Mouse (Mus musculus): ENCODE data around the gene Slc34a3.

The Slc34a3 gene

DNA sequence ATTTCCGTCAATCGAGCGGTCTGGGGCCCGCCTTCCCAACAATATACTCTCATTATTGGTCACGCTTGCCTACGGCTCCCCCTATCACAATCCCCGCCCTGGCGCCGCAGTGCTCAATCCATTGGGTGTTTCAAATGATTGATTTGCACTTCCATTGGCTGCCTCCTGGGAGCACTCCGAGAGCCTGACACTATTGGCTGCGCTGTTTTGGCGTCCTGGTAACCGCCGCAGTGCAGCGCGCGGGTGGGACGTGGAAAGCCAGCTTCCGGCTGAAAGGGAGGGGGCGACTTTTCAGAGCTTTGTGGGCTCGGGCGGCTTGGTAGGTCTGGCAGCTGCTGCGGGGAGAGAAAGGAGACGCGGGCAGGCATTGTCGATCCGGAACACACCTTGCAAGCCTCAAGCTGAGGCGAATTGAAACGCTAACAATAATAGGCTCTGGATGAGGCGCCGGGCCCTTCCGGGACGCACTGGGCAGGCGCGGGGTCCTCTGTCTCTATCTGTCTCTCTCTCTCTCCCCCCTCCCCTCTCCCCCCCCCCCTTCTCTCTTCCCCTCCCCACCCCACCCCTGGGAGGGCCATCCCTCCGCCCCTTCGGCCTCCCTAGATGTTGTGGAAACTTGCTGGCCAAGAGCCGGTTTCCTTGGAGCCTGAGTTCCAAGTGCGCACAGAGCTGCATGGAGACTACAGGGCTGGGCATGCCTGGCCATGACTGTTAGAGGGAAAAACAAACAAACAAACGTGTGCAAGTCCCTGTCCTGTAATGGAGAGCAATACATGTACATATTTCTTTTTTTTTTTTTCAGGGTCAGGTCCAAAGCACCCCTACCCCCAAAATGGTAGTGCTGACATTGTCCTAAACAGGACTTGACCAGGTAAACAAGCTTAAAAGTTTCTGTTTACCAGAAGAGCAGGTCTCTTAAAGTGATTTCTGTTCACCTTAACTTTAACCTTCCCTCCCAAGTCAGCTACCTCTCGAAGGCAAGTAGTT lies 9.1 kb downstream of the Slc34a3 start:
- peak; percentile 100 for DNase-seq (ENCODE audit: low spot score)

DNA sequence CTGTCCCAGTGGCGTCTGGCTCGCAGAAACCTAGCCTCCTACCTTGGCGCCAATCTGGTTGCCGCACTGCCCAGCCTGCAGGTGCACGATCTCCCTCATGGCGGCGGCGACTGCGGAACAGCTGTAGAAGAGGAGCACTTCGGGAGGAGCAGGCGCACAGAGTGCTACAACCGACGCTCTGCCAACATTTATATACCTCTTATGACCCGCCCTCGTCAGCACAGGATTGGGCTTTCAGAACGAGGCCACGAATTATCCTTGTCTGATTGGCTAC lies 9.7 kb downstream of the Slc34a3 start, which contains the start of gene Tubb4b:
Gene Tubb4b, minus strand, starts transcription at position 211 of the 274 bp plus-strand sequence.
- DNase-seq (ENCODE audit: low spot score): no peak

DNA sequence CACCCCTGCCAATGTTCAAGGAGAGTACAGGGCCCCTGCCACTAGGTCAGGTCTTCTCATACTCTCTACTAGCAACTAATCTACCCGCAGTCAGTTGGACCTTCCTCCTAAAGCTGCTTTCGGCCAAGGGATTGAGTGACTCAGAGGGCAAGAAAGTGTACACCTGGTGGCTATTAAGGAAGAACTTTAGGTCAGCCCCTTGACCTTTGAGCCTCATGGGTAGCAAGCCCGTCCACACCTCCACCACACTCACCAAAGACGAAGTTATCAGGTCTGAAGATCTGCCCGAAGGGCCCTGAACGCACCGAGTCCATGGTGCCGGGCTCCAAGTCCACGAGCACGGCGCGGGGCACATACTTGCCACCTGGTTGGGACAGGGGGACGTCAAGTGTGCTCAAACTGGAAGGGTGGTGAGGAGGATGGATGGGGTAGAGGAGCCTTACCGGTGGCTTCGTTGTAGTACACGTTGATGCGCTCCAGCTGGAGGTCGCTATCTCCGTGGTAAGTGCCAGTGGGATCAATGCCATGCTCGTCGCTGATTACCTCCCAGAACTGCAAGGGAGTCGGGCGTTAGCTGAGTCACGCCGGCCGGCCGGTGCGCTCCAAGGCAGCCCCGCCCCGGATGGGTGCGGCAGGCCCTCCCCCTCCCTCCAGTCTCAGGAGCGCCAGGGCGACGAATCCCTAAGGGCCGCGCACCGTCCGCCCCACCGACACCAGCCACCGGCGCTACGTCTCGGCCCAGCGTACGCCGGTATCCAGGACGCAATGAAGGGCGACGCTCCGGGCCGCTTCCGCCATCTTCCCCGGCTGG lies 10.3 kb downstream of the Slc34a3 start:
- DNase-seq (ENCODE audit: low spot score): peak; percentile 63

DNA sequence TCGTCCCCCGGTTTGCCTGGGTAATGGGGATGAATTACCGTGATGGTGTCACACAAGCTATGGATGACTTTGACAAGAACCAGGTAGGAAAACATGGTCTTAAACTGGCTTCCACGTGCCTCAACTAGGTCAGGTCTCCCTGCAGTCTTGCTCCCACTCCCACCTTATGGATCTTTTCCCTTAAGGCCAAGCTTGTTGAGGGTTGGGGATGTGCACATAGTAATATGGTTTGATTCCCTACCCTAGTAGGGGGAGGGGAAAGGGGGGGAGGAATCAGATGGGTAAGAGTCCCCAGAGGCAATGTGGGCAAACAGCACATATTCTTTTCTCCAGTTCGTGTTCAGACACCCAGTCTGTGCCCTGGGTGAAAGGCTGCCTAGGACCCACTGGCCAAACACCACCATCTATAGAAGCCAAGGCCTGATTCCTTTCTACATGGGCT lies 12.8 kb downstream of the Slc34a3 start:
- no peak for DNase-seq (ENCODE audit: low spot score)

DNA sequence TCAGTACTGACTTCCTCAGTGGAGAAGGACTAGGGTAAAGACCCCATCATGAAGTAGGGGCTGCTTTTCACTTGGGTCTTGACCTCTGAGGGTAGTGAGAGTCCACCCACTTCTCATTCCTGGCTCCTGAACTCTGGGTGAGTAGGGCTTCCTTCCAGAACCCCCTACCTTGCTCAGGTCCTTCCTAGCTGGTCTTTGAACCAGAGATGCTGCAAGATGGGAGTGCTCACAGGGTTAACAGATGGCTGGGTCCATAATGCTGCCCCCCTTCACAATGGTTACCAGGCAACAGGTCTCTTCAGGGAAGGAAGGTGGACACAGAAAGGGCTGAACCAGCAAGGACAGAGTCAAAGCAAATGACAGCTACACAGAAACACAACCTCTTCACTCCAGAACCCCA lies 15.7 kb downstream of the Slc34a3 start, which contains the start of gene Fam166a:
Gene Fam166a, plus strand, starts transcription at position 301 of the 400 bp plus-strand sequence.
- no peak for DNase-seq (ENCODE audit: low spot score)

DNA sequence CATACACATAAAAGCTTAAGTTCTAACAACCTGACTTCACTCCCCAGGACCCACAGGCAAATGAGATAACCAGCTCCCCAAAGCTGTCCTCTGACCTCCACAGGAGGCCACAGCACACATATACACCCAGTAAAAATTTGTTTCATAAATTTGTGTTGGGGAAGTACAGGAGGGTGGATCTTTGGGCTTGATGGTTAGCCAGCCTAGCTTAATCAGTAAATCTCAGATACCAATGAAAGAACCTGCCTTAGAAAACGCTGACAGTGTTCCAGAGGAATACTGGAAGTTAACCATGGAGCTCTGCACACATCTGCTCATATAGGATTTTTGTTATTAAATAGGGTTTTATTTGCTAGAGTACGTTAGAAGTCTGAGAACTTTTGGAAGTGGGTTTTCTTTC lies 16.5 kb downstream of the Slc34a3 start:
- DNase-seq (ENCODE audit: low spot score): no peak

DNA sequence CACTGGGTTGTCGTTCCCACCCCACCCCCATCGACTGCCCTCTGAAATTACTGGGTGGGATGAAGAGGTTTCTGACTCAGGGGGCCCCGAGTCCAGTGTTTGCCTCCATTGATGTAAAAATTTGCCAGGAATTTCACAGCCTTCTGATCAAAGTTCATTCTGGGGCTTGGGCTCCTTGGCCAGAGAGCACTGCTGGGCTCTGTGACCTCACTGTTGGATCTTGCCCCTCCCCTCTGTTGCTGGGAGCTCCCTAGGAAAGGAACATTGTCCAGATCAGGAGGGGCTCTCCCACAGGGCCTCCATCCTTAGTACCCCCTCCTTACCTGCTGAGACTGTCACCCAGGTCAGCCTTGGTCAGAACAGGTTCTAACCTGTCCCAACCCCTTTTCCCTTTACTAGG lies 19.7 kb downstream of the Slc34a3 start, which contains the start of gene Stpg3:
Gene Stpg3, minus strand, starts transcription at position 194 of the 400 bp plus-strand sequence.
- DNase-seq (ENCODE audit: low spot score): no peak

DNA sequence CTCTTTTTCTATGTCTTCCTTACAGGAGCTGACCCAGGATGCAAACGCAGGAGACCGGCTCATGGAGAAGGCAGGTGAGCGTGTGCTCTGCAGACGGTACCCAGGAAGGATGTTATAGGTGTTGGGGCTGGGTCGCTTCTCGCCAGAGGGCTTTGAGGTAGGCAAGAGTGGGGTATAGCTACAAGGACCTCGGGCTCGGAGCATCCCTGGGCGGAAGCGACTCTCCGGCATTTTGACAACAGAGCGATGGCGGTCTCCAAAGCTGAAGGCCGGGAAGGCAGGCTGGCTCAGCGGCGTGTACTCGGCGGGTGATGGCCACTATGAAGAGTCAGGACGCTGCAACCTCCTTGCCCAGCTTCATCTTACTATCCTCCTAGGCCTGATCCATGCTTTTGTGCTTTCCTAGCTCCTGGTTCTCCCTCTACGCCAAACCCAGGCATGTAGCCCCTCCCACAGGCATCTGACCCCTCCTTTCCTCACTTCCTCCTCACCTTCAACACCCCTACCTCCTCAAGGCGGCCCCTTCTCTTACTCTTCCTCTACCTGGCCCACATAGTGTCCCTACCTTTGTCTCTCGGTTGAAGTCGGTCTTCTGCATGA lies 20.8 kb downstream of the Slc34a3 start:
- DNase-seq (ENCODE audit: low spot score): no peak

DNA sequence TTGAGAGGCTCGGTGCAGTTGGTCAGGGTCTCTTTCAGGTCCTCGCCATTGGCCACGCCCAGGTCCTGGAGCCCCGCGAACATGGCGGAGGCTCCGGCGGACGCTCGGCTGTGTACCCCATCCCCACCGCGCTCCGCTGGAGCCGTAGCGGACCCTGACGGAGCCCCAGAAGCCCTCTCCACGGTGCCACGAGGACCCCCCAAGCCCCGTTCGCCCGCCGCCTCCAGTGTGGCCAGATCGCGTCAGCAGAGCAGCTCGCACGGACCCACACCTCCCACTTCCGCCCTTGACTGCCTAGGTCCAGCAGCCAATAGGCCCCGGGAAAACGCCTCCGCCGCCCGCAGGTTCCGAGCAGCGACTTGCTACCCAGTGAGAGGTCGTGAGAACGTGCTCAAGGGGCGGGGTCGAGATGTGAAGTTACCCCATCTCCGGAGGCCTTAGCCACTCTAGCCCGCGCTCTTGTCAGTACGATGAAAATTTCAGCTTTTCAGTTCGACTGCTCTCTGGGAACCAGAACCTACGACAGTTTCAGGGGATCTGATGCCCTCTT lies 23.0 kb downstream of the Slc34a3 start, which contains the start of gene Nelfb:
Gene Nelfb, minus strand, starts transcription at position 369 of the 550 bp plus-strand sequence.
- peak; percentile 65 for DNase-seq (ENCODE audit: low spot score)

DNA sequence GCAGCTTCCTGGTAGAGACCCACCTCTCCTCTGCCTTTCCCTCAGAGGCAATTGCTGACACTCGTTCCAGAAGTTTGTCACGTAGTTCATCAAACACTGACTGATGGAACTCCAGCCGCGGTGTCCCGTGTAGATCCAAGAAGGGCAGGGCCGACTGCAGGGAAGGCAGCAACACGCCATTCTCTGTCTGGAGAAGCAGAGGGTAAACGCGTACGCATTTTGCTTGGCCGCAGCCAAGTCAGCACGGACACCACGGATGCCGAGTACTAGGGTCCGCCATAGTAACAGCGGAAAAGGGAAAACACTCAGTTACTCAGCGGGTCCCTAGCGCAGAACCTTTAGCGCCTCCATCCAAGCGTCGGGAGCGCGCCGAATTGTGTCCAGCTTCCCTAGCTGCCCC lies 23.5 kb downstream of the Slc34a3 start:
- no peak for DNase-seq (ENCODE audit: low spot score)

DNA sequence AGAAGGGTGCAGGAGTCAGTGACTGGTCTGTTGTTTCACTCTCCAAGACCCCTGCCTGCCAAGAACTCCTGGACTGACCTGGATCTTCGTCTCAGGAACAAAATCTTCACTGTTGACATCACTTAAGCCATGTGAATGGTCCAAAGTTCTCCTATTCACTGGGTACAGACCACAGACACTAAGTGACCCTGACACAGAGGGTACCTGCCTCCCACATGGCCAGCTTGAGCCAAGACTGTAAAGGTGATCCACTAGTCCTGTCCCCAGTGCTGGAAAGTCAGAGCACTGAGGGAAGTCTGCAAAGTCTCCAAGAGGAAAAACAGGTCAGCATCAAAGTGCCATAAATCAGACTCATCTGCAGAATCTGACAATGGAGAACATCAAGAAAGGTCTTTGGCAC lies 26.6 kb downstream of the Slc34a3 start:
- DNase-seq (ENCODE audit: low spot score): no peak

DNA sequence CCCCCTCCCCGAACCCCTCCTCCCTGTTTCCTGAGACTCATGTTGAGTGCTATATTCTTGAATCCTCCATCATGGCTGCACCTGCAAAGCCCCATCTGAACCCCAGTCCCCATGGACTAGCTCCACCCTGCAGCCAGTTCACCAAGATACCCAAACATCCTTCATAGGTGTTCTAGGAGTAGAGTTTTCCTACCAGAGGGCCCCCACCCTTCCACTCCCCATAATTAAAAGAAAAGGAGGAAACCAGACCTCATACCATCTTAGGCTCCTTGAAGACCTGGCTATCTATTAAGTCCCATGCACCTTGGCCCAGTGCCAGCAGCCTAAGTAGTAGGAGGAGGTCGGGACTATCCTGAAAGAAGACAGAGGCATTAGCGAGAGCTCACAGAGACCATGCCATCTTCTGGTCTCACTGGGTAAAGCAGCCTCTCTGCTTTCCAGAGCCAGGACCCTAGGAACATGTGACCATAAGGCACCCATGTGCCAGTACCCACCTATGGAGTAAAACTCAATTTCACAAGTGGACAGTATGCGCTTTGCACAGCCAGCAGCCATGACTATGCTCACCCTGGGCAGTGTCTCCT lies 30.4 kb downstream of the Slc34a3 start:
- DNase-seq (ENCODE audit: low spot score): no peak

DNA sequence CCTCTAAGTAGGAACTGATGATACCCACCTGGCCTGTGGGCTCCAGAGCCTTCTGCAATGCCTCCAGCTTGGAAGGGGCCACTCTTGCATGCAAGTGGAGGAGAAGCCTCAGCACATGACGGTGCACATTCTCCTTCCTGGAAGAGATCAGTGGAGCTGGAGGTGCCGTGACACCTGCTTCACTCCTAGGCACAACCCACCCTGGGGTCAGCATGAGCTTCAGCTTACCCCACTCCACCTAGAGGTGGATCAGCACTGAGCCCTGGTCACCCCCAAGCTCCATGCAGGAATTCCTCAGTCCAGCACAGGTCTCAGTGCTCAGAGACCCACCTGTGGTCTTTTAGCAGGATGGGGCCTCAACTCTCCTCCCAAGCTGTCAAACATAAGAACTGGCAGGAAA lies 33.5 kb downstream of the Slc34a3 start:
- no peak for DNase-seq (ENCODE audit: low spot score)

DNA sequence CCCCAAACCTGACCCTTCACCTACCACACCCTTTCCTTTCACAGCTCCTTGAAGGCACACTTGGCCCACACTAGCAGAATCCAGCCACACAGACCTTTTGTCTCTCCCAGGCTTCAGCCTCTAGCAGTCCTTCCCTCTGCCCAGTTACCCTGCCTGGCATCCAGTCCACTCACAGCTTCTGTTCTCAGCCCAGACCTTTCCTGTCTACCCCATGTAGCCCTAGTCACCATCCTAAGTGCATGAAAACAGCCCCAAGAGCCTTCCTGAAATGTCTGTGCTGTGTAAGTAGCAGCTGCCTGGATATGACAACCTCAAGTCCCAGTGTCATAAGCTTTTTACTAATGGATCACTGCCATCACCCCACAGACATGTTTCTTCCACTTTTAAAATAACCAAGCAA lies 36.2 kb downstream of the Slc34a3 start:
- DNase-seq (ENCODE audit: low spot score): no peak

DNA sequence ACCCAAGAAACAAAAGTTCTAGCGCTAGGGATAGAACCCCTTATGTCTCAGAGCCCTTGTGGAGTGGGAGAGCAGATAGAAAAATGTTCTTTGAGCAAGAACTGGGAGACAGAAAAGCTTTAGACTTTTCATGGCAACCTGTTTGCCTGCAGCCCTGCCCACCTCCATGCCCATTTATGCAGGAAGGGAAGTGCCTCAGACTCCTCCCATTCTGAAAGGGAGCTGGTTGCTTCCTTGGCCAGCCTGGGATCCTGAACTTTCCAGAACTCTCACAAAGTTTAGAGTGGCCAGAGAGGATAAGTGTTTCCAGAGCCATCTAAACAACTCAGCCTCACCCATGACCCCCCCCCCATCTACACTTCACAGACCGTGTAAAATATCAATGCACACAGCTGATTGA lies 37.0 kb downstream of the Slc34a3 start:
- DNase-seq (ENCODE audit: low spot score): no peak

DNA sequence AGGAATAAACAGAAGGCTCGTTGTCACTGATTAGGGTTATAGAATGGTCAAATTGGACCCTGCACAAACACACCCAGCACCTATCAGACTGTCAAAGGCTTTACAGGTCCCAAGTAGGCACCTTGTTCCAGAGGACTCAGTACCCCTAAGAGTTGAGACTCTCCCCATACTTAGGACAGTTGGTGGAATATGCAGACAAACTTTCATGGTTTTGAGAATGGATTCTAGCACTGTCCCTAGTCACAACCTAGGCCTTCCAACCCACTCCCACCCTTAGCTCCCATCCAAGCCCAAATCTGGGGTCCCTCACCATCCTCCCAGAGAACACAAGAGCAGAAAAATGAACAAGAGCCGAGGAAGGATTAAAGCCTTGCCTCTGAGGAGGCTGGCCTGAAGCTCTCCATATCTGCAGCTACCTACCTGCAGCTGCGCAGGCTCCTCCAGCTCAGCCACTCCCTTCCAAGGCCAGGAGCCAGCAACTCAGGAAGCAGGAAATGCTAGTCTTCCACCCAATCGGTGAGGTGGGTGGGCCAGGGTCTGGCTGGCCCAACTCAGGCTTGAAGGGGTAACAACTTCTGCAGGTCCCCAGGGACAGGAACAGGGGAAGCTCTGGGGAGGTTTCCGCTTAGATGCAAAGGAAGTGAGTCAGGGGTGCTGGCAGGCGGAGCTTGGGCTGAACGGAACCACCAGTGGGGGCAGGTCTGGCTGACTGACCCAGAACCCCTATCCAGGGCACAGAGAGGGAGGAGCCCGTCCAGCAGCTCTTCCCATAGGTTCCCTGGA lies 37.8 kb downstream of the Slc34a3 start, which contains the start of gene Tor4a:
Gene Tor4a, minus strand, starts transcription at position 715 of the 783 bp plus-strand sequence.
- DNase-seq (ENCODE audit: low spot score): no peak

DNA sequence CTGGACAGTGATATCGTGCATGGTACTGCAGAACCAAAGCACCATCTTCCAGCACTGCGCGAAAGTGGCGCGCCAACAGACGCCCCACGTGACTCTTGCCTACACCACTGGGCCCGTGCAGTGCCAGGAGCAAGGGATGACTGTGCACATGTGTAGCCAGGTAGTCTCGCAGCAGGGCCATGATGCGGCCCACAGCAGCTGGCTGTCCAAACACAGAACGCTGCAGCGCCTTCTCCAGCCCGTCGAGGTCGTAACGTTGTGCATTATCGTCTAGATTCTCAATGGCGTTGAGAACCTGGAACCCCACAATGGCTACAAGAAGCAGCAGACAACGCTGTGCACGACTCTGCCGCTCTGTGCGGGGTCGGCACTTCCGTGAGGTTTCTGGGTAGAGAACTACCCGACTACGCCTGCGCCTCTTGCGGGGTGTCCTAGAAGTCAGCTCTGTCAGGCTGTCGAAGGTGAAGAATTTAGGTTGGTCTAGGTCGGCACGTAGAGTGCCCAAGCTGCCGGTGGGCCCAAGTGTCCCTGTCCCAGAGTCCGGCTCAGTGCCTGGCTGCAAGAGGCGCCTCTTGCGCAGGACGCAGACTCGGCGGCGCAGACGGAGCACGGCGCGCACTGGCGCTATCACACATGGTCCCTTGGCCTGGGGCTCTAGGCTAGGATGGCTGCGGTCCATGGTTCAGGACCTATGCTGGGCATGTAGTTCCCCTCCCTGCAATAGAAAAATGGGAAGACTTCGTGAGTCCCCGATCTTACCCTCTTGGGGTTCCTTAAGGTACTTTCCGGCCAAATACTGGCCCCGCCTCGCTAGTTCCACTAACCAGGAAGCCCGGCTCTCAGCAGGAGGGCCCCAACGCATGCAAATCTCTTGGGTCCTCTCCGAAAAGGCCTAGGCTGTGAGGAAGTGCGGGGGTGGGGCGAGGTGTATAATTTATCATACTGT lies 38.7 kb downstream of the Slc34a3 start:
- no peak for DNase-seq (ENCODE audit: low spot score)

DNA sequence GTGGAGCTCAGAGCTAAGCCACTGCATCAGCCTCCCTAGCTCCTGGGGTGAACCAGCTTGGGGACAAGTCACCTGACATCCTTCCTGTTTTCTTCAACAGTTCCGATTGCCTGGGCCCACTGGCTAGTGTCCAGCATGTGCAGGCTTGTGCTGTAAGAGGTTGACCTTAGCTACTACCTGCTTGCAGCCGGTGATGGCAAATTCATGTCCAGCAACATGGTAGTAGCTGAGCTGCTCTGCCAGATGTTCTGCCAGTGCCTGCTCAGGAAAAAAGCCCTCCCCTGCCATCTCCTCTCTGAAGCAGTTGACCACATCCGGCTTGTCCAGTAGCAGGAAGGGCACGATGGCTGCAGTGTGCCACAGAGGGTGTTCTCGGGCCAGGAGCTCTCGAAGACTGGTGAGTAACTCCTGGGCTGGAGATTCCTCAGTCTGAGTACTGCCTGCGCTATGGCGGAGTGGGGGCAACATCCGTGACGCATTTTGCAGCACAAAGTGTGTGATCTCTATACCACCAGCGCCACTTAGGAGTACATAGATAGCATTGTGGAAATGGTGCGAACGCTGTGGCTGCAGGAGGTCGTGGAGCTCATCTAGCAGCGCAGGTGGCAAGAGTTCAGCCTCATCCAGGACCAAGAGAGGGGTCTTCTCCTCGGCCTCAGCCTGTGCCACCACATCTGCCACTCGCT lies 39.5 kb downstream of the Slc34a3 start:
- DNase-seq (ENCODE audit: low spot score): no peak

DNA sequence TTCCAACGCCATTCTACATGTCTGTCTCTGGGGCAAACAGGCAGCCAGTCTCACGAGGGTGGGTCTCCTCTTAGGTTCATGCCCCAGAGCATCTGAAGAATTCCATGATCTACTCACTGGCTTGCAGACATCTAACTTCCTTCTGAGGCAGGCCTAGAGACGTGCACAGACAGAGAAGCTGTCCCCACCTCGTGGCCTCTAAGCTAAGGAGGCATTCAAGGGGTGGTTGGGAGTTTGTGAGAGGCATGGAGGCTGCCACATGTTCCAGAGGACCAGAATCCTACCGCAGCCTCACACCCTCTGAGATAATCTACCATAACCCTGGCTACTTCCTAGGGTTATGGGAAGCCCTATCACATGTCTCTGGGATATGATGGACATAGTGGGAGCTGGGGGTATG lies 40.2 kb downstream of the Slc34a3 start:
- no peak for DNase-seq (ENCODE audit: low spot score)
